Mouse (Mus musculus) stomach, adult 2 months (tissue): Measurements from ENCODE around the gene C9orf72. TPM values are rescaled to one million over a fixed set of nuclear protein-coding genes. Genes with fewer than 3 reads are reported as not detected.

Source experiments
- polyA plus RNA-seq: library from polyadenylated mRNA; depleted of rRNA; stranded (reverse); fragments of >200 nt; gene quantifications from 2 replicates; pipeline ENCODE4 v1.2.3, GENCODE M21; 2012; rRNA removed

C9orf72 gene
- 1.5 and 2.3 TPM in 2 replicates for polyA plus RNA-seq

DNA sequence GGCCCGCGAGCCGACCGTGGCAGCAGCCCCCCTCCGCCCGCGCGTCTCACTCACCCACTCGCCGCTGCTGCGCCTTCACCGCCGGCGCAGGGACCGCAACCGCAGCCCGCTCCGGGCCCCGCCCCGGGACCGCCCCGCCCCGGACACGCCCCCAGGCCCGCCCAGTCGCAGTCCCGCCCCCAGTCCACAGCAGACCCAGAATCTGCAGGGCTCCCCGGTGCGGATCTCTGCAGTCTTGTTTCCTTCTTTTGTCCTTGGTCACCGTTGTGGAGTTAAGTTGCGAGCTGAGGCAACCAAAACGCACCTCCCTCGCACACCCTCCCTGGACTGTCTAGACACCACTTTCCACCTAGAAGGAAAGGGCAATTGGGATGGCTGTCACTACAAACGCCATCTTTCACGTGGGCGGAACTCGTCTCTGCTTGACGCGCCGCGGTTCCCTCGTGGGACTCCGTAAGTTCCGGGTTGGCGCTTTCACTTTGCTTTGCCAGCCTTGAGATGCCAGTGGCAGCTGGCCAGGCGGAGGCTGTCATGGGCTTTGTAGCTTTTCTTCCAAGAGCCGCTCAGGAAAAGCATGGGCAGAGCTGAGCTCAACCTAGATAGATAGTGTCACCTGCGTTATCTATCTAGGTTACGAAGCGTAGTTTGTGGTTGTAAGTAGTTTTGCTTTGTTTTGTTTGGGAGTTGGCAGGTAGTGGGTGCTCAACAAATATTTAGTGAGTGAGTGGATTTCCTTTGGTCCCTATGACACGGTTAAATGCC is at the start of gene C9orf72:
C9orf72 (minus strand) TSS at position 442 of the 762 bp plus-strand sequence.

DNA sequence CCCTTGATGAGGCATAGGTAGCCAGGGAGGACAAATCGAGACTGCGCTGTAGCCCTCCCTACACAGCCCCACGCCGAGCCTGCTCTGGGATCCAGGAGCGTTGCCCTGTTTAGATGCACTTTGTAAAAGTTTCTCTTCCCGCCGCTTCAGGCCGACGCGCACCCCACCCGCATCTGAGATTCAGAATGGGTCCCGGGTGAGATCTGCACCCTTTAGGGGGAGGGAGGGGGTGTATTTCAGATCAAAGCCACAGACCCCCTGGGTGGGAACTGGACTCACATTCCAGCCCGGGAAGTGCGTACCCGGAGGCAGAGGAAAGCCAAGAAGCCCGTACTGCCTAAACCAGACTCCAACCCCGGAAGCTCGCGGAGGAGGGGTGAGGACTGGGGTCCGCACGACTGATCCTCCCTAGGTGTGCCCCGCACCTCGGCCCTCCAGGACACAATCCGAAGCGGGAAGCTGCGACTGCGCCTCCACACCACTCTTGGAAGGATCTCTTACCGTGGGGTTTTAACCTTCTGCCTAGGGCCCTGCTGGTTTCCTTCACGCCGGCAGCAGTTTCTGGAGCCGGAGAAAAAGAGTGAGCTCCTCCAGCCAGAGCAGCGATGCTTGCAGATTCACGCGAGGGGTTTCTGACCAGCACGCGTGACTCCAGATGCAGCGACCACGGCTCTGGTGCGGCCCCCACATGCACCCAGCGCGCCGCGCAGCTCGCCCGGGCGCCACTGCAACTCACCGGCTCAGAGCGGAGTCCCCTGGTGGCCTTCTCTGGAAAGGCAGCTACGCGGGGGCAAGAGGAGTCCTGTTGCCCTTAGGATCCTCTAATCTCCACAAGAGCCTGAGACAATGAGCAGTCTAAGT is 69.0 kb downstream of the C9orf72 start, which contains the start of gene Mob3b:
Mob3b (minus strand) TSS at position 734 of the 861 bp plus-strand sequence.

GRCm38 (mm10) chr4:35151756-35152155 is 74.2 kb downstream of the C9orf72 start, which contains the start of gene Ifnk:
Ifnk (plus strand) TSS chr4:35152056.

Other genes starting within 250 kb of the C9orf72 start
- gene Ifnk, start 74.1 kb downstream of the C9orf72 start, polyA plus RNA-seq: not detected in 2 replicates
- 2.5 and 4.0 TPM in 2 replicates for gene Mob3b, start 68.7 kb downstream of the C9orf72 start, polyA plus RNA-seq